Mouse (Mus musculus): ENCODE measurements at regions not wholly inside any gene's neighbourhood (a gene's known extent, or its start where the extent isn't known, plus 50 kb on each side); places are given as distances from the start of the nearest gene placed in this dataset.

GRCm38 (mm10) chr10:118081636-118082166 is 59.9 kb upstream of the Mdm1 start:
- Histone ChIP-seq H3K9ac (ENCODE audit: low read length) (no peak overlapping the region), H3K36me3 (ENCODE audit: control insufficient read depth, insufficient read depth, low read length) (no peaks in the 10 kb centered on the region), H3K27ac (ENCODE audit: low read length) (no peak overlapping the region), H3K4me1 (ENCODE audit: control insufficient read depth, insufficient read depth, low read length) (no peaks in the 10 kb centered on the region), H3K4me2 (ENCODE audit: low read depth, low read length) (no peak overlapping the region), H3K27me3 (ENCODE audit: control insufficient read depth, insufficient read depth, low read length) (no peaks in the 10 kb centered on the region), H3K4me3 (replicated peaks; ENCODE audit: low read length) (no peak overlapping the region), H3K9me3 (replicated peaks; ENCODE audit: control insufficient read depth, low read length) (no peaks in the 10 kb centered on the region)
- WGBS = 86% methylated on average over 5 of the region's 5 CpGs
- ATAC-seq (ENCODE audit: insufficient read depth, low FRiP score) = no peak

DNA sequence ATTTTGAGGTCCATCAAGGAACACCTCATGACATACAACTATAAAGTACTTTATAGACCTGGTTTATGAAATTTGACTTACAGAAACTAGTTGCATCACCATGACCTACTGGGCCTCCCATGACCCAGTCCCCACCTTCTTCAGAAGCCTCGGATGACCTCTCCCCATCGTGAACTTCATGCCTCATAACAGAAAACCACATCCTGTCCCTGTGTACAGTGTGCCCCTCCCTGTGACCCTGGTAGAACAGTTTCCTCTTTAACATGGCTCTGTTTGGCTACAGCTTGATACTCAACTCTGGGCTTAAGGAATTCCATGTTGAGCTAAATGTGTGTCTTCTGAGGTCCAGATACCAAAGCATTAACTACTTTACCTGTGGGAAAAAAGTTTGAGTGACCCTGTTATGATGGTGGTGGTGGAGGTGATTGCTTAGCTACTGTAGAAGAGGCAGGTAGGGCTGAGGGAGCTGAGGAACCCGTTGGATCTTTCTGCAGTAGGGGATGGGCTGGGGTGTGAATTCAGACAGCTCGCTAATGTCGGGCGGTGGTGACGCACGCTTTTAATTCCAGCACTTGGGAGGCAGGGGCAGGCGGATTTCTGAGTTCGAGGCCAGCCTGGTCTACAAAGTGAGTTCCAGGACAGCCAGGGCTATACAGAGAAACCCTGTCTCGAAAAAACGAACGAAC is 58.4 kb upstream of the Mdm1 start:
- Histone ChIP-seq H3K4me3 (replicated peaks; ENCODE audit: low read length) (no peak overlapping the region), H3K4me2 (ENCODE audit: low read depth, low read length) (no peak overlapping the region), H3K9ac (ENCODE audit: low read length) (no peak overlapping the region), H3K4me1 (ENCODE audit: control insufficient read depth, insufficient read depth, low read length) (0 out of 2 replicates have a peak, but pooled peaks cover 5% of the 10 kb centered on the region), H3K27me3 (ENCODE audit: control insufficient read depth, insufficient read depth, low read length) (no peaks in the 10 kb centered on the region), H3K9me3 (replicated peaks; ENCODE audit: control insufficient read depth, low read length) (no peaks in the 10 kb centered on the region), H3K27ac (ENCODE audit: low read length) (no peak overlapping the region), H3K36me3 (ENCODE audit: control insufficient read depth, insufficient read depth, low read length) (no peaks in the 10 kb centered on the region)
- no peak for ATAC-seq (ENCODE audit: insufficient read depth, low FRiP score)
- 83% methylated on average over 13 of the region's 13 CpGs for WGBS

DNA sequence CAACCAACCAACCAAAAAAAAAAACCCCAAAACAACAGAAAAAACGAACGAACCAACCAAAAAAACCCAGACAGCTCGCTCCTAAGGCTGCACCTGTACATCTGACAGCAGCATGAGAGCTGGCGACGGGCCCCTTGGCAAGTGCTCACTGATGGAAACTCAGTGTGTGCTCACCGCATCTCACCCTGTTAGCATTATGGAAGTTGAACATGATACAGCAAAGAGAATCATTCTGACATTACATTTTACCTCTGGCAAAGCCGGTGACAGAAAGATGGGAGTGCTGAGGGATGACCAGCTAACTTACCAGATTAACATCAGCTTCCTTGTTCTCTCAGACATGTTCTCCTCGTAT is 57.9 kb upstream of the Mdm1 start:
- Histone ChIP-seq H3K4me3 (replicated peaks; ENCODE audit: low read length) (no peak overlapping the region), H3K4me1 (ENCODE audit: control insufficient read depth, insufficient read depth, low read length) (0 out of 2 replicates have a peak, but pooled peaks cover 5% of the 10 kb centered on the region), H3K36me3 (ENCODE audit: control insufficient read depth, insufficient read depth, low read length) (no peaks in the 10 kb centered on the region), H3K9ac (ENCODE audit: low read length) (no peak overlapping the region), H3K27me3 (ENCODE audit: control insufficient read depth, insufficient read depth, low read length) (no peaks in the 10 kb centered on the region), H3K4me2 (ENCODE audit: low read depth, low read length) (no peak overlapping the region), H3K9me3 (replicated peaks; ENCODE audit: control insufficient read depth, low read length) (no peaks in the 10 kb centered on the region), H3K27ac (ENCODE audit: low read length) (no peak overlapping the region)
- 86% methylated on average over 8 of the region's 8 CpGs for WGBS
- no peak for ATAC-seq (ENCODE audit: insufficient read depth, low FRiP score)

DNA sequence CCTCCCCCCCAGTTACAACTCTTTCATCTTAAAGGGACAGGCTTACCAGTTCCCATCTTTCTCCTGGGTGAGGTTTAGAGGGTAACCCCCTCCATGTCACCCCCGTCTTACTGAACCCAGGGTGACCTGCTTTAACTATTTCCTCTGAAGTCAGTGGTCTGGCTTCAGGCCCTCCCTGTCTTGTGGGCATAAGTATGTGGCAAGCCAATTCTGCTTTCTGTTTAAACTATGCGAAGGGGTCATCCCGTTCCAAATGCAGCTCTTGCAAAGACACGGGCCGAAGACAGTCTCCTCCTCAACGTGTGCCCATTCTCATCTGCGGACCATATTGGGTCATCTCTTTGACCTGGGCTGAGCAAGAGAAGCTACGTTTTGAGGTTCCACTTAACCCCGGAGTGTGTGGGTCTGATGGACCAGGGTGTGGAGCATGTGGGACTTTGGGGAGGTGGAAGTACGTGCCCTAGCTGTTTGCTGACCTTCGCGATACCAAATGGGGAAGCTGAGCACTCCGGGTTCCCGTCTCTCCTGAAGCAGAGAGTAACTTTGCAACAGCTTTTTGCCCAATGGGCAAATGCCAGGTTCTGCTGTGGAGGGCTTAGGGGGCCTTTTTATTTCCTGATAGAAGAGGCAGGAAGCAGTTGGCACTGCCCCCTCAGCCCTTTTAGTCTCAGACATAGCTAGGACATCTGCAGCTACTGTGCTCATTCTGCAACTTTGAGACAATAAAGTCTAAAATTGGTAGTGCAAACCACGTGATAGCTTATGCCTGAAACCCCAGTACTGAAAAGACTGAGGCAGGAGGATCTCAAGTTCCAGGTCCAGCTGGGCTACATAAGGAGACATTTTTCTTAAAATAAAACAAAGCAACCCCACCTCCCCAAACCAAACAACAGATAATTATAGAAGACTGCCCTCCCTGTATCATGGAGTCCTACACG is 56.3 kb upstream of the Mdm1 start:
- Histone ChIP-seq H3K9ac (ENCODE audit: low read length) (no peak overlapping the region), H3K27me3 (ENCODE audit: control insufficient read depth, insufficient read depth, low read length) (no peaks in the 10 kb centered on the region), H3K4me1 (ENCODE audit: control insufficient read depth, insufficient read depth, low read length) (0 out of 2 replicates have a peak, but pooled peaks cover 5% of the 10 kb centered on the region), H3K4me2 (ENCODE audit: low read depth, low read length) (no peak overlapping the region), H3K4me3 (replicated peaks; ENCODE audit: low read length) (no peak overlapping the region), H3K36me3 (ENCODE audit: control insufficient read depth, insufficient read depth, low read length) (no peaks in the 10 kb centered on the region), H3K27ac (ENCODE audit: low read length) (no peak overlapping the region), H3K9me3 (replicated peaks; ENCODE audit: control insufficient read depth, low read length) (no peaks in the 10 kb centered on the region)
- no peak for ATAC-seq (ENCODE audit: insufficient read depth, low FRiP score)
- 84% methylated on average over 16 of the region's 16 CpGs for WGBS

DNA sequence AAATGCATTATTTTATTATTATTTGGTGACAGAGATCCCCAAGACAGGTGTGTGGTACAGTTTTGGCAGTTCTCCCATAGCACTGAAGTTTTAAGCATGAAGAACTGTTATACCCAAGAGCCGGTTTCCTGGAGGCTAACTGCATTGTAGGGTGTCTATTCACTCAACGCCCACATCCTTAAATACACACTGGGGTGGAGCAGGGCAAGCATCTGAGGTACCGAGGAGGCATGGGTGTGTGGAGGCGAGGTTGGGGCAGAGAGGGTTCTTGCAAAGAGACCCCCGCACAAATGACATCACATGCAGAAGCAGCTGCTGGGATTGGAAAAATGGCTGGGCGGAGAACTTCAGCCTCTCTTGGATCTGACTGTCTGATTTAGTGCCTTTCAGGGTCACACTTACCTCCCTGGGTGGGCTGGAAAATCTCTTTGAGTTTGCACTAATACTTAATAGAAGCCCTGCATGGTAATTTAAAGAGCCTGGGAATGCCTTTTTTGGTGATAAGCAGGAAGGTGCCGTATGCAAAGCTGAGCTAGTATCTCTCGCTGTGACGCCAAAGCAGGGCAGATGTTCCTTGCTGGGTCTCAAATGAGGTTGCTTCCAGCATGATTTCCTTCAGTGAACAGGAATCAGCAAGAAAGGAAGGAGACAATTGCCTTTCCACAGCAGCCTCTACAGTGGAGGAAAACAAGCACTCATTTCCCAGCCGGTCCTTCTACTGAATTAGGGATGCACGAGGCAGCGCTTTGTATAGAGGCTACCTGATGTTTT is 53.9 kb upstream of the Mdm1 start:
- WGBS = 19% methylated on average over 12 of the region's 12 CpGs
- H3K9ac ChIP-seq (ENCODE audit: low read length) = no peak overlapping the region
- H3K9me3 ChIP-seq (replicated peaks; ENCODE audit: control insufficient read depth, low read length) = no peaks in the 10 kb centered on the region
- 0 out of 2 replicates have a peak, but pooled peaks cover 5% of the 10 kb centered on the region for H3K4me1 ChIP-seq (ENCODE audit: control insufficient read depth, insufficient read depth, low read length)
- no peaks in the 10 kb centered on the region for H3K27me3 ChIP-seq (ENCODE audit: control insufficient read depth, insufficient read depth, low read length)
- ATAC-seq (ENCODE audit: insufficient read depth, low FRiP score) = no peak
- no peak overlapping the region for H3K27ac ChIP-seq (ENCODE audit: low read length)
- no peaks in the 10 kb centered on the region for H3K36me3 ChIP-seq (ENCODE audit: control insufficient read depth, insufficient read depth, low read length)
- no peak overlapping the region; the same call in 1 of the 2 replicates for H3K4me2 ChIP-seq (ENCODE audit: low read depth, low read length)
- no peak overlapping the region for H3K4me3 ChIP-seq (replicated peaks; ENCODE audit: low read length)

DNA sequence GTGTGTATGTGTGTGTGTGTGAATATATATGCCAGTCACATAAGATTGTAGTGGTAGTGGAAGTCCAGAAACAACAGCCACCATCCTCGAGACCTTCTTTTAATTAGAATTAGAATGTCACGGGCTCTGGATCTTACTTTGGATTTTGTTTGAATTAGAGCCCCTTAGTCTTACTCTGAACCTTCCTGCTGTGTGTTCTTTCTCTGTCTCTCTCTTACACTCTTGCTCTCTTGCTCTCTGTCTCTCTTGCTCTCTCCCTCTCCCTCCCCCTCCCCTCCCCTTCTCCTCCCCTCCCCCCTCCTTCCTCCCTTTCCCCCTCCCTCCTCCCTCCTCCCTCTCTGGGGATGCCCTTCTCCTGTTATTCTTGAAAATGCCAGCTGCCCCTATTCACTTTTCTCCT is 53.1 kb upstream of the Mdm1 start:
- 36% methylated on average over 2 of the region's 2 CpGs for WGBS
- H3K27me3 ChIP-seq (ENCODE audit: control insufficient read depth, insufficient read depth, low read length) = no peaks in the 10 kb centered on the region
- no peak overlapping the region for H3K9ac ChIP-seq (ENCODE audit: low read length)
- H3K4me1 ChIP-seq (ENCODE audit: control insufficient read depth, insufficient read depth, low read length) = 0 out of 2 replicates have a peak, but pooled peaks cover 5% of the 10 kb centered on the region
- no peak overlapping the region for H3K27ac ChIP-seq (ENCODE audit: low read length)
- no peak for ATAC-seq (ENCODE audit: insufficient read depth, low FRiP score)
- no peaks in the 10 kb centered on the region for H3K36me3 ChIP-seq (ENCODE audit: control insufficient read depth, insufficient read depth, low read length)
- H3K4me2 ChIP-seq (ENCODE audit: low read depth, low read length) = no peak overlapping the region
- no peaks in the 10 kb centered on the region for H3K9me3 ChIP-seq (replicated peaks; ENCODE audit: control insufficient read depth, low read length)
- H3K4me3 ChIP-seq (replicated peaks; ENCODE audit: low read length) = no peak overlapping the region

- no peak overlapping the region for H3K4me3 ChIP-seq (replicated peaks; ENCODE audit: low read length)
- 0 out of 2 replicates have a peak, but pooled peaks cover 7% of the 10 kb centered on the region for H3K4me1 ChIP-seq (ENCODE audit: control insufficient read depth, insufficient read depth, low read length)
- no peak overlapping the region for H3K27ac ChIP-seq (ENCODE audit: low read length)
- no peak overlapping the region for H3K4me2 ChIP-seq (ENCODE audit: low read depth, low read length)
- 81% methylated on average over 6 of the region's 6 CpGs for WGBS
- H3K9ac ChIP-seq (ENCODE audit: low read length) = no peak overlapping the region
- no peaks in the 10 kb centered on the region for H3K36me3 ChIP-seq (ENCODE audit: control insufficient read depth, insufficient read depth, low read length)
- ATAC-seq (ENCODE audit: insufficient read depth, low FRiP score) = no peak
- H3K27me3 ChIP-seq (ENCODE audit: control insufficient read depth, insufficient read depth, low read length) = no peaks in the 10 kb centered on the region
- no peaks in the 10 kb centered on the region for H3K9me3 ChIP-seq (replicated peaks; ENCODE audit: control insufficient read depth, low read length)
Observed at GRCm38 (mm10) chr10:118089879-118090278, 51.7 kb upstream of the Mdm1 start.

GRCm38 (mm10) chr10:118091476-118091875 is 50.1 kb upstream of the Mdm1 start:
- no peak overlapping the region for H3K4me3 ChIP-seq (replicated peaks; ENCODE audit: low read length)
- no peaks in the 10 kb centered on the region for H3K36me3 ChIP-seq (ENCODE audit: control insufficient read depth, insufficient read depth, low read length)
- no peak overlapping the region for H3K9ac ChIP-seq (ENCODE audit: low read length)
- 87% methylated on average over 12 of the region's 12 CpGs for WGBS
- H3K4me2 ChIP-seq (ENCODE audit: low read depth, low read length) = no peak overlapping the region
- H3K27me3 ChIP-seq (ENCODE audit: control insufficient read depth, insufficient read depth, low read length) = no peaks in the 10 kb centered on the region
- 0 out of 2 replicates have a peak, but pooled peaks cover 7% of the 10 kb centered on the region for H3K4me1 ChIP-seq (ENCODE audit: control insufficient read depth, insufficient read depth, low read length)
- H3K9me3 ChIP-seq (replicated peaks; ENCODE audit: control insufficient read depth, low read length) = no peaks in the 10 kb centered on the region
- no peak for ATAC-seq (ENCODE audit: insufficient read depth, low FRiP score)
- no peak overlapping the region for H3K27ac ChIP-seq (ENCODE audit: low read length)

Measured in stomach, embryonic 16.5 days (tissue).